Mouse (Mus musculus) megakaryocyte progenitor cell, adult 5-6 weeks (primary cell): ENCODE measurements around the gene Bglap. TPM values are rescaled to one million over a fixed set of nuclear protein-coding genes. Genes with fewer than 3 reads are reported as not detected.

Experiments
- ATAC-seq: replicated peaks from 2 replicates; pipeline ENCODE4 v1.8.0; 2016; ENCODE audit warnings: mild to moderate bottlenecking, moderate TSS enrichment, inconsistent platforms; ENCODE audit not compliant: poor library complexity
- total RNA-seq, 2 experiments: library from RNA; stranded (forward) in 1 of 2; stranded (reverse) in 1 of 2; fragments of 157-497, 149-512 nt in 1 of 2; fragments of 200-1000 nt in 1 of 2; gene quantifications; 2 replicates each; pipeline versions ENCODE4 v1.2.3 to v1.2.4; 2015 to 2017

Bglap gene
- total RNA-seq, 2 experiments from 2014 or later: not detected

- no peak for ATAC-seq
Observed at GRCm38 (mm10) chr3:88354396-88355165, 29.7 kb downstream of the Bglap start.

GRCm38 (mm10) chr3:88352907-88353306, 31.4 kb downstream of the Bglap start:
- no peak for ATAC-seq

GRCm38 (mm10) chr3:88350732-88351131, 33.5 kb downstream of the Bglap start:
- ATAC-seq: no peak

- no peak for ATAC-seq
Observed at GRCm38 (mm10) chr3:88339006-88339405, 45.3 kb downstream of the Bglap start.

GRCm38 (mm10) chr3:88338316-88338715, 45.9 kb downstream of the Bglap start:
- peak; percentile 61 for ATAC-seq

- peak; percentile 27 for ATAC-seq
Observed at GRCm38 (mm10) chr3:88337367-88338020, 46.8 kb downstream of the Bglap start.

- peak; percentile 79 for ATAC-seq
Observed at GRCm38 (mm10) chr3:88336058-88337013, 47.9 kb downstream of the Bglap start, which contains the start of the genes Tmem79 and Smg5. TSS of gene Tmem79 (minus strand) at chr3:88336148. TSS of gene Smg5 (plus strand) at chr3:88336260.

GRCm38 (mm10) chr3:88335436-88336053, 48.7 kb downstream of the Bglap start:
- ATAC-seq: peak; percentile 29

- ATAC-seq: no peak
Observed at GRCm38 (mm10) chr3:88334902-88335435, 49.3 kb downstream of the Bglap start.

- ATAC-seq: no peak
Observed at GRCm38 (mm10) chr3:88334029-88334658, 50.1 kb downstream of the Bglap start.

Other genes with a start within 250 kb of the Bglap start
- gene Mef2d, start 242.1 kb downstream of the Bglap start, total RNA-seq (2015): 82.5 and 95.7 TPM in 2 replicates
- gene Mef2d, start 242.1 kb downstream of the Bglap start, total RNA-seq (2017): 49.6 and 52.8 TPM in 2 replicates
- not detected in 2 replicates for gene Rhbg, start 129.8 kb downstream of the Bglap start, total RNA-seq (2015)
- gene Rhbg, start 129.8 kb downstream of the Bglap start, total RNA-seq (2017): 0.14 TPM in 1 of 2 replicates, not detected in the other
- 0.10 TPM in 1 of 2 replicates, not detected in the other for gene Gm38392, start 97.3 kb downstream of the Bglap start, total RNA-seq (2015)
- not detected in 2 replicates for gene Gm38392, start 97.3 kb downstream of the Bglap start, total RNA-seq (2017)
- gene Tsacc, start 87.5 kb downstream of the Bglap start, total RNA-seq (2015): 10.3 and 12.2 TPM in 2 replicates
- gene Tsacc, start 87.5 kb downstream of the Bglap start, total RNA-seq (2017): 4.1 and 5.3 TPM in 2 replicates
- 620 and 719 TPM in 2 replicates for gene Cct3, start 87.3 kb downstream of the Bglap start, total RNA-seq (2015)
- gene Cct3, start 87.3 kb downstream of the Bglap start, total RNA-seq (2017): 355 and 383 TPM in 2 replicates
- 86.5 and 116 TPM in 2 replicates for gene Glmp, start 59.4 kb downstream of the Bglap start, total RNA-seq (2015)
- 20.2 and 23.9 TPM in 2 replicates for gene Glmp, start 59.4 kb downstream of the Bglap start, total RNA-seq (2017)
- gene Tmem79, start 48.3 kb downstream of the Bglap start, total RNA-seq (2015): 1.1 and 1.9 TPM in 2 replicates
- gene Tmem79, start 48.3 kb downstream of the Bglap start, total RNA-seq (2017): 1.3 and 2.3 TPM in 2 replicates
- gene Smg5, start 48.2 kb downstream of the Bglap start, total RNA-seq (2015): 31.3 and 31.6 TPM in 2 replicates
- gene Smg5, start 48.2 kb downstream of the Bglap start, total RNA-seq (2017): 59.8 and 62.6 TPM in 2 replicates
- gene Paqr6, start 19.9 kb downstream of the Bglap start, total RNA-seq (2015): 0.15 TPM in 1 of 2 replicates, not detected in the other
- not detected in 2 replicates for gene Paqr6, start 19.9 kb downstream of the Bglap start, total RNA-seq (2017)
- gene Bglap3, start 11.7 kb downstream of the Bglap start, total RNA-seq (2015): not detected in 2 replicates
- not detected in 2 replicates for gene Bglap3, start 11.7 kb downstream of the Bglap start, total RNA-seq (2017)
- gene Bglap2, start 5.8 kb downstream of the Bglap start, total RNA-seq (2015): not detected in 2 replicates
- gene Bglap2, start 5.8 kb downstream of the Bglap start, total RNA-seq (2017): not detected in 2 replicates
- 161 and 165 TPM in 2 replicates for gene Pmf1, start 25.9 kb upstream of the Bglap start, total RNA-seq (2015)
- 121 and 129 TPM in 2 replicates for gene Pmf1, start 25.9 kb upstream of the Bglap start, total RNA-seq (2017)
- 10.3 and 11.1 TPM in 2 replicates for gene Slc25a44, start 40.7 kb upstream of the Bglap start, total RNA-seq (2015)
- gene Slc25a44, start 40.7 kb upstream of the Bglap start, total RNA-seq (2017): 16.2 and 17.9 TPM in 2 replicates
- gene Sema4a, start 76.7 kb upstream of the Bglap start, total RNA-seq (2015): 32.7 and 43.1 TPM in 2 replicates
- gene Sema4a, start 76.7 kb upstream of the Bglap start, total RNA-seq (2017): 25.9 and 39.4 TPM in 2 replicates
- 2.3 and 2.6 TPM in 2 replicates for gene Lmna, start 125.5 kb upstream of the Bglap start, total RNA-seq (2015)
- 5.8 and 9.8 TPM in 2 replicates for gene Lmna, start 125.5 kb upstream of the Bglap start, total RNA-seq (2017)
- gene Mex3a, start 147.9 kb upstream of the Bglap start, total RNA-seq (2015): 3.8 and 3.9 TPM in 2 replicates
- gene Mex3a, start 147.9 kb upstream of the Bglap start, total RNA-seq (2017): 1.7 and 2.8 TPM in 2 replicates
- 0.17 TPM in 1 of 2 replicates, not detected in the other for gene Rab25, start 163.8 kb upstream of the Bglap start, total RNA-seq (2015)
- 0.37 TPM in 1 of 2 replicates, not detected in the other for gene Rab25, start 163.8 kb upstream of the Bglap start, total RNA-seq (2017)
- 42.4 and 46.4 TPM in 2 replicates for gene Lamtor2, start 168.6 kb upstream of the Bglap start, total RNA-seq (2015)
- 93.9 and 115 TPM in 2 replicates for gene Lamtor2, start 168.6 kb upstream of the Bglap start, total RNA-seq (2017)
- 42.0 and 49.7 TPM in 2 replicates for gene Ubqln4, start 169.3 kb upstream of the Bglap start, total RNA-seq (2015)
- 40.6 and 47.5 TPM in 2 replicates for gene Ubqln4, start 169.3 kb upstream of the Bglap start, total RNA-seq (2017)
- gene Ssr2, start 191.4 kb upstream of the Bglap start, total RNA-seq (2015): 438 and 488 TPM in 2 replicates
- 213 and 253 TPM in 2 replicates for gene Ssr2, start 191.4 kb upstream of the Bglap start, total RNA-seq (2017)
- 94.1 and 112 TPM in 2 replicates for gene Arhgef2, start 221.5 kb upstream of the Bglap start, total RNA-seq (2015)
- gene Arhgef2, start 221.5 kb upstream of the Bglap start, total RNA-seq (2017): 55.7 and 88.3 TPM in 2 replicates